Mouse (Mus musculus) cortical plate, adult 2 months (tissue): Measurements from ENCODE around the gene Wfdc17. TPM values are rescaled to one million over a fixed set of nuclear protein-coding genes. Genes with fewer than 3 reads are reported as not detected.
A peak's percentile ranks its signal among the peaks of the same experiment; 100 is the strongest.

ENCODE experiments used
- H3K27ac ChIP-seq: fragments of 200-500 bp; 2 replicates; pipeline ENCODE4 v1.5.1; 2012; ENCODE audit warnings: low read length, control low read depth, inconsistent platforms; ENCODE audit not compliant: insufficient read depth
- H3K4me1 ChIP-seq: fragments of 200-500 bp; 2 replicates; pipeline ENCODE4 v1.6.1; 2011; ENCODE audit warnings: low read length; ENCODE audit not compliant: control insufficient read depth, insufficient read depth
- H3K4me3 ChIP-seq: fragments of 200-500 bp; 2 replicates; pipeline ENCODE4 v1.5.1; 2011; ENCODE audit warnings: mild to moderate bottlenecking, low read length, control low read depth; ENCODE audit not compliant: insufficient read depth
- CTCF ChIP-seq: fragments of 200-500 bp; IDR thresholded peaks from 2 replicates; pipeline ENCODE4 v1.5.1; 2011; ENCODE audit warnings: mild to moderate bottlenecking, control low read depth, low read length; ENCODE audit not compliant: insufficient read depth; ENCODE audit errors: extremely low read depth
- POLR2A ChIP-seq: fragments of 200-500 bp; IDR thresholded peaks from 2 replicates; pipeline ENCODE4 v1.6.1; 2011; ENCODE audit warnings: mild to moderate bottlenecking, low read length, control low read depth; ENCODE audit not compliant: insufficient read depth; ENCODE audit errors: extremely low read depth
- polyA plus RNA-seq: library from polyadenylated mRNA; depleted of rRNA; stranded (reverse); fragments of >200 nt; gene quantifications from 2 replicates; pipeline ENCODE4 v1.2.3, GENCODE M21; 2012; rRNA removed

Gene Wfdc17
- polyA plus RNA-seq, 1 experiment = 1.3 TPM

DNA sequence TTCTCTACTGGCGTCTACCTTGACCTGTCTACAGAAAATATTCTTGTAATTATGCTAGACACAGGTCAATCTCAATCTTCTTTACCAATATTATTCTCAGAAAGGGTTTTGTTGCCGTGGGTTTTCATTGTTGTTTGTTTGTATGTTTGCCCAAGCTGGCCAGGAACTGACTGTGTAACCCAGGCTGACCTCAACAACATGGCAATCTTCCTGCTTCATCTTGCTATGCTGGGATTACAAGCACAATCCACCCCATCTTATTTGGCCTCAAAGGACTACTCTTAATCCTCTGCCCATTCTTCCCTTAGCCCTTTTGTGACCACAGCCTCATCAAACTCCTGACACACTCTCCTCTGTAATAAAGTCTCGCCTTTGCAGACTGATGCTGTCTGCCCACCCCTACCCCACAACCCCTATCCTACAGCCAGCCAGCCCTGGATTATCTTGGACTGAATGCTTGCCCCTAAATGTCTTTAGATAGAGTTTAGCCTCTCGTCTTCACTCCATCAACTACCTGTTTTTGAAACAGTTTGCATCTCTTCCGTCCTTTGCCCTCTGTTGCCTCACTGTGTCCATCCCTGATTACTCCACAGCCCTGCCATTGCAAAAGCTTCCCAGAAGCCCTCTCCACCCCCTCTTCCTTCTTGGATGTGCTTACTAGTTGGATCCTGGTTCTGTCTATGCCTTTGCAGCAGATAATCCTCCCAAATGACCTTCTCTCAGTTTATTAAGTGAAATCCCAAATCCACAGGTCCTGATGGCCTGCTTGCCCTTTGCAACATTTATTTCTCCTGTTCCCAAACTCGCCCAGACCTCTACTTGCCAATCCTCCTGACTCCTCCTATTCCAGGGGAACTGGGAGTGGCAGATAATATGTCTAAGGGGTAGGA lies 43.8 kb downstream of the Wfdc17 start:
- TF ChIP-seq POLR2A (no peak), CTCF (no peak)
- Histone ChIP-seq H3K4me1 (no peaks in the 10 kb centered on the region), H3K27ac (no peak overlapping the region), H3K4me3 (no peak overlapping the region)

- TF ChIP-seq POLR2A (peak; percentile 61; the same call in 1 of the 2 replicates), CTCF (no peak)
- Histone ChIP-seq H3K27ac (peak within 1 kb of the TSS; percentile 85), H3K4me3 (peak within 1 kb of the TSS; percentile 82), H3K4me1 (no peaks in the 10 kb centered on the region)
Measured at GRCm38 (mm10) chr11:83753581-83754181, 49.9 kb downstream of the Wfdc17 start, which contains the start of gene Heatr6. Gene Heatr6 (plus strand): TSS chr11:83753696.

GRCm38 (mm10) chr11:83754227-83754626 lies 50.4 kb downstream of the Wfdc17 start:
- H3K27ac ChIP-seq = peak overlapping the region; percentile 85
- H3K4me3 ChIP-seq = peak overlapping the region; percentile 82
- no peak for TF ChIP-seq CTCF
- no peak for TF ChIP-seq POLR2A
- H3K4me1 ChIP-seq = no peaks in the 10 kb centered on the region

Other genes with a start within 250 kb of the Wfdc17 start
- gene Mmp28, start 240.9 kb upstream of the Wfdc17 start, polyA plus RNA-seq = 3.9 and 5.3 TPM in 2 replicates
- gene Taf15, start 230.9 kb upstream of the Wfdc17 start, polyA plus RNA-seq = 43.0 and 50.8 TPM in 2 replicates
- not detected in 2 replicates for gene Heatr9, start 181.8 kb upstream of the Wfdc17 start, polyA plus RNA-seq
- 0.58 and 1.0 TPM in 2 replicates for gene Ccl5, start 173.5 kb upstream of the Wfdc17 start, polyA plus RNA-seq
- 1.7 and 2.1 TPM in 2 replicates for gene Ccl9, start 125.4 kb upstream of the Wfdc17 start, polyA plus RNA-seq
- 2.8 and 3.6 TPM in 2 replicates for gene Ccl6, start 110.9 kb upstream of the Wfdc17 start, polyA plus RNA-seq
- gene Rpl9-ps1, start 58.4 kb upstream of the Wfdc17 start, polyA plus RNA-seq = not detected in 2 replicates
- 0.76 and 0.84 TPM in 2 replicates for gene Ccl3, start 54.6 kb upstream of the Wfdc17 start, polyA plus RNA-seq
- gene Ccl4, start 41.4 kb upstream of the Wfdc17 start, polyA plus RNA-seq = 0.35 and 0.42 TPM in 2 replicates
- gene Wfdc18, start 5.0 kb downstream of the Wfdc17 start, polyA plus RNA-seq = 4.2 and 5.8 TPM in 2 replicates
- not detected in 2 replicates for gene Wfdc21, start 42.9 kb downstream of the Wfdc17 start, polyA plus RNA-seq
- 16.6 and 16.9 TPM in 2 replicates for gene Heatr6, start 49.7 kb downstream of the Wfdc17 start, polyA plus RNA-seq
- gene Hnf1b, start 146.1 kb downstream of the Wfdc17 start, polyA plus RNA-seq = 0.04 TPM in 1 of 2 replicates, not detected in the other
- gene Ddx52, start 238.1 kb downstream of the Wfdc17 start, polyA plus RNA-seq = 12.3 and 13.5 TPM in 2 replicates